21 mouse cellular contexts compared by ENCODE assay signal in the genomic region with DNA sequence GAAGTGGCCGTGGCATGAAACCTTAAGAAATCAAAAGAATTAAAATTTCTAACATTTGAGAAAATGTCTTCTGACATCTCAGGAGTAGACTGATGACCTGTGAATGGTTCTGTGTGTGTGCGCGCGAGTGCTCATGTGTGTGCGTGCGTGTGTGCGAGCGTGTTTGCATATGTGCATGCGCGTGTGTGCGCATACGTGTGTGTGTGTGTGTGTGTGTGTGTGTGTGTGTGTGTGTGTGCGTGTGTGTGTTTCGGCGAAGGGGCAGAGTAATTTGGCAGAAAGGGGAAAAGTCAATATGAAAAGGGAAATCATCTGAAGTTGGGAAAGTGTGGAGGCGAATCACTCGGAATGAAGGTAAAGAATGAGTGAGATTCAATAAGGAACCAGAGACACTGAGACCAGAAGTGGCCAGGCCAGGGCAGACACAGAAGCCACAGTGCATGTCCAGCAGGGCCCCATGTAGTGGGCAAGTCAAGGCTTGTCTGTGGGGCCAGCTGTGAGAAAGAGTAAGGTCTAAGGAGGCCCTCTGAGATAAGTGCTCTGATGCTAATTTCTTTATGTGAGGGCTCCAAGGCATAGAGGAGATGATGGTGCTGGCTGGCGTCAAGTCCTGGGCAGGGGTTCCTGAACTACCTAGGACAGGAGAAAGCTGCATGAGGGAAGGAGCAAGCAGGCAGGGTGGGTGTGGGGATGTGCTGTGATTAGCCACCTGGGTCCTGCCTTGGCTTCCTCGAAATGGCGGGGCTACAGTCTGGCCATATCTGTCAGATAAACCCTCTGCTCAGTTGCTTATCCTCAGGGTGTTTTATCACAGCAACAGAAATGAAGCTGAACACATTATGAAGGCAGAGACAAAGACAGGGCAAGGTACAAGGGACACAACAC.
"Had no signal": no experiment of that assay in that cellular context is flagged by ENCODE, and none has a peak within 500 bp of the region (broad histone marks: within the 10 kb centered on the region; RNA-seq: fewer than 3 reads in every experiment).

No protein-coding gene starts in this region.

- DNase-seq: gastrocnemius, postnatal 14 days; gastrocnemius, postnatal 36 days; heart, postnatal 14 days; heart, postnatal 36 days; kidney, adult 11 months; kidney, adult 2 months; kidney, adult 9 months; kidney, postnatal 10 days; kidney, postnatal 25 days; kidney, postnatal 4 days had no signal

- H3K27ac ChIP-seq: heart, embryonic 13.5 days; heart, embryonic 15.5 days; hindbrain, embryonic 13.5 days; hindbrain, embryonic 15.5 days; hindbrain, postnatal 0 days; layer of hippocampus, adult 2 months; left cerebral cortex, adult 2 months; limb, embryonic 10.5 days; limb, embryonic 12.5 days had no signal

- H3K36me3 ChIP-seq: heart, embryonic 13.5 days; heart, embryonic 15.5 days; hindbrain, embryonic 13.5 days; hindbrain, embryonic 15.5 days; limb, embryonic 10.5 days; limb, embryonic 12.5 days had no signal

- ATAC-seq: forebrain, embryonic 16.5 days; hindbrain, postnatal 0 days; intestine, embryonic 16.5 days had no signal

- H3K9ac ChIP-seq: heart, embryonic 13.5 days; heart, embryonic 15.5 days; hindbrain, embryonic 13.5 days; hindbrain, embryonic 15.5 days; limb, embryonic 12.5 days had no signal

- H3K4me1 ChIP-seq: hindbrain, embryonic 15.5 days had no signal

- H3K4me3 ChIP-seq: heart, embryonic 13.5 days; heart, embryonic 15.5 days; hindbrain, embryonic 13.5 days; hindbrain, embryonic 15.5 days; layer of hippocampus, adult 2 months; left cerebral cortex, adult 2 months; limb, embryonic 10.5 days; limb, embryonic 12.5 days had no signal

- H3K9me3 ChIP-seq: heart, embryonic 13.5 days; heart, embryonic 15.5 days; hindbrain, embryonic 13.5 days; hindbrain, embryonic 15.5 days; limb, embryonic 10.5 days; limb, embryonic 12.5 days had no signal

- H3K27me3 ChIP-seq: heart, embryonic 13.5 days; heart, embryonic 15.5 days; hindbrain, embryonic 13.5 days; hindbrain, embryonic 15.5 days; limb, embryonic 12.5 days had no signal
